Mouse (Mus musculus) MEL (cell line): ENCODE measurements at regions not wholly inside any gene's neighbourhood (a gene's known extent, or its start where the extent isn't known, plus 50 kb on each side); places are given as distances from the start of the nearest gene placed in this dataset.

Experiments used
- DNase-seq: peaks from one replicate; pipeline ENCODE4 v3.0.0; 2011; ENCODE audit warnings: low read depth, low spot score
- H3K27ac ChIP-seq: 2 replicates; pipeline ENCODE4 v1.5.1; 2012; ENCODE audit warnings: low read depth, mild to moderate bottlenecking, control low read depth, low read length, moderate library complexity; ENCODE audit not compliant: control insufficient read depth
- H3K27me3 ChIP-seq, 2 experiments: fragments of 150-350 bp in 1 of 2; sonication (generic) in 1 of 2; 2 replicates each; pipeline ENCODE4 v1.6.1; 2012; ENCODE audit warnings: low read length in 2 of 2, mild to moderate bottlenecking in 2 of 2, improper control_type of control experiment in 1 of 2, moderate library complexity in 1 of 2; ENCODE audit not compliant: insufficient read depth in 2 of 2, control insufficient read depth in 1 of 2
- H3K36me3 ChIP-seq, 2 experiments: 2 replicates each; pipeline ENCODE4 v1.6.1; 2012 to 2014; ENCODE audit warnings: low read length in 2 of 2, improper control_type of control experiment in 1 of 2, inconsistent platforms in 1 of 2, mild to moderate bottlenecking in 1 of 2; ENCODE audit not compliant: insufficient read depth in 2 of 2, control insufficient read depth in 1 of 2
- H3K4me1 ChIP-seq, 2 experiments: fragments of 150-350 bp in 1 of 2; sonication (generic) in 1 of 2; 2 replicates each; pipeline ENCODE4 v1.6.1; 2012; ENCODE audit warnings: low read length in 2 of 2, improper control_type of control experiment in 1 of 2, mild to moderate bottlenecking in 1 of 2; ENCODE audit not compliant: insufficient read depth in 2 of 2, control insufficient read depth in 1 of 2
- H3K4me3 ChIP-seq, 2 experiments: fragments of 150-350 bp in 1 of 2; sonication (generic) in 1 of 2; 2 replicates each; pipeline ENCODE4 v1.5.1; 2012; ENCODE audit warnings: low read depth in 2 of 2, low read length in 2 of 2, mild to moderate bottlenecking in 2 of 2, moderate library complexity in 2 of 2, control low read depth in 1 of 2, improper control_type of control experiment in 1 of 2; ENCODE audit not compliant: control insufficient read depth in 1 of 2, insufficient read depth in 1 of 2
- H3K79me2 ChIP-seq: 2 replicates; pipeline ENCODE4 v1.6.1; 2012; ENCODE audit warnings: mild to moderate bottlenecking, low read length, moderate library complexity; ENCODE audit not compliant: control insufficient read depth, poor library complexity, insufficient read depth
- H3K9ac ChIP-seq: 2 replicates; pipeline ENCODE4 v1.6.1; 2012; ENCODE audit warnings: low read depth, mild to moderate bottlenecking, control low read depth, low read length, moderate library complexity; ENCODE audit not compliant: control insufficient read depth, poor library complexity, severe bottlenecking
- H3K9me3 ChIP-seq: fragments of 150-350 bp; sonication (generic); replicated peaks from 2 replicates; pipeline ENCODE4 v1.6.1; 2012; ENCODE audit warnings: mild to moderate bottlenecking, low read length, improper control_type of control experiment, moderate library complexity; ENCODE audit not compliant: insufficient read depth
- CHD1 ChIP-seq: IDR thresholded peaks from 2 replicates; pipeline ENCODE4 v1.6.1; 2012; ENCODE audit warnings: low read depth, mild to moderate bottlenecking, inconsistent platforms, low read length, improper control_type of control experiment
- CTCF ChIP-seq, 3 experiments: IDR thresholded peaks in 2 of 3; conservative IDR thresholded peaks in 1 of 3; 2 replicates each; pipeline ENCODE4 v1.5.1; 2011 to 2012; ENCODE audit warnings: low read length in 3 of 3, low read depth in 2 of 3, mild to moderate bottlenecking in 2 of 3, improper control_type of control experiment in 1 of 3, inconsistent platforms in 1 of 3, mixed read lengths in 1 of 3, moderate library complexity in 1 of 3; ENCODE audit not compliant: control insufficient read depth in 1 of 3, insufficient read depth in 1 of 3, poor library complexity in 1 of 3, severe bottlenecking in 1 of 3
- ELF1 ChIP-seq: IDR thresholded peaks from 2 replicates; pipeline ENCODE4 v1.6.1; 2014; ENCODE audit warnings: low read depth, mild to moderate bottlenecking, inconsistent platforms, low read length, improper control_type of control experiment, moderate library complexity
- EP300 ChIP-seq, 2 experiments: IDR thresholded peaks; 2 replicates each; pipeline ENCODE4 v1.6.1; 2011; ENCODE audit warnings: improper control_type of control experiment in 2 of 2, low read length in 2 of 2, low read depth in 1 of 2, mild to moderate bottlenecking in 1 of 2
- GABPA ChIP-seq: IDR thresholded peaks from 2 replicates; pipeline ENCODE4 v1.6.1; 2012; ENCODE audit warnings: low read depth, mild to moderate bottlenecking, inconsistent platforms, low read length, improper control_type of control experiment, moderate library complexity
- HCFC1 ChIP-seq: IDR thresholded peaks from 2 replicates; pipeline ENCODE4 v1.6.1; 2012; ENCODE audit warnings: low read depth, mild to moderate bottlenecking, inconsistent platforms, low read length, improper control_type of control experiment, moderate library complexity
- JUND ChIP-seq: IDR thresholded peaks from 2 replicates; pipeline ENCODE4 v1.6.1; 2011; ENCODE audit warnings: low read depth, mild to moderate bottlenecking, improper control_type of control experiment, low read length
- MAZ ChIP-seq: IDR thresholded peaks from 2 replicates; pipeline ENCODE4 v1.6.1; 2012; ENCODE audit warnings: low read depth, mild to moderate bottlenecking, inconsistent platforms, low read length, improper control_type of control experiment
- MEF2A ChIP-seq: IDR thresholded peaks from 2 replicates; pipeline ENCODE4 v1.6.1; 2014; ENCODE audit warnings: low read depth, mild to moderate bottlenecking, inconsistent platforms, low read length, improper control_type of control experiment; ENCODE audit not compliant: poor library complexity, insufficient replicate concordance, severe bottlenecking; ENCODE audit errors: extremely low read depth
- MXI1 ChIP-seq: IDR thresholded peaks from 2 replicates; pipeline ENCODE4 v1.6.1; 2011; ENCODE audit warnings: mild to moderate bottlenecking, low read depth, low read length, improper control_type of control experiment
- NRF1 ChIP-seq: IDR thresholded peaks from 2 replicates; pipeline ENCODE4 v1.6.1; 2014; ENCODE audit warnings: low read depth, mild to moderate bottlenecking, inconsistent platforms, low read length, improper control_type of control experiment, moderate library complexity; ENCODE audit not compliant: poor library complexity, insufficient read depth, severe bottlenecking
- POLR2A ChIP-seq, 2 experiments: IDR thresholded peaks; 2 replicates each; pipeline ENCODE4 v1.6.1; 2011 to 2012; ENCODE audit warnings: low read length in 2 of 2, mild to moderate bottlenecking in 2 of 2, control low read depth in 1 of 2, improper control_type of control experiment in 1 of 2, low read depth in 1 of 2, moderate library complexity in 1 of 2; ENCODE audit not compliant: control insufficient read depth in 1 of 2, insufficient read depth in 1 of 2, poor library complexity in 1 of 2
- SMC3 ChIP-seq: IDR thresholded peaks from 2 replicates; pipeline ENCODE4 v1.6.1; 2011; ENCODE audit warnings: low read depth, low read length, improper control_type of control experiment
- TBP ChIP-seq: IDR thresholded peaks from 2 replicates; pipeline ENCODE4 v1.8.0; 2011; ENCODE audit warnings: low read depth, low read length, improper control_type of control experiment
- USF1 ChIP-seq: IDR thresholded peaks from 2 replicates; pipeline ENCODE4 v1.6.1; 2014; ENCODE audit warnings: low read depth, mild to moderate bottlenecking, inconsistent platforms, low read length, improper control_type of control experiment, moderate library complexity
- ZC3H11A ChIP-seq: IDR thresholded peaks from 2 replicates; pipeline ENCODE4 v1.6.1; 2012; ENCODE audit warnings: low read depth, mild to moderate bottlenecking, inconsistent platforms, low read length, improper control_type of control experiment
- ZNF384 ChIP-seq: IDR thresholded peaks from 2 replicates; pipeline ENCODE4 v1.6.1; 2012; ENCODE audit warnings: low read depth, mild to moderate bottlenecking, inconsistent platforms, low read length, improper control_type of control experiment

- Histone ChIP-seq H3K27me3 (no peaks in the 10 kb centered on the region), H3K27ac (no peak overlapping the region), H3K4me3 (no peak overlapping the region), H3K4me1 (no peaks in the 10 kb centered on the region), H3K79me2 (no peaks in the 10 kb centered on the region), H3K9me3 (no peaks in the 10 kb centered on the region), H3K36me3 (no peaks in the 10 kb centered on the region), H3K9ac (no peak overlapping the region)
- DNase-seq = no peak
- TF ChIP-seq MAZ (no peak), MEF2A (no peak), TBP (no peak), CHD1 (no peak), EP300 (IDR thresholded peaks at IDR 0.05; ENCODE audit: low read depth in 1 of 2, low read length in 2 of 2) (no peak), MXI1 (no peak), HCFC1 (no peak), JUND (no peak), USF1 (no peak), ZNF384 (no peak)
These were observed 239.1 kb upstream of the Map3k1 start for GRCm38 (mm10) chr13:112047874-112048273.

GRCm38 (mm10) chr13:112048327-112048726 is 239.5 kb upstream of the Map3k1 start:
- TF ChIP-seq NRF1 (no peak), MAZ (no peak), ELF1 (no peak), CHD1 (no peak), SMC3 (no peak), ZNF384 (no peak), POLR2A (IDR thresholded peaks at IDR 0.05; ENCODE audit: control insufficient read depth in 1 of 2, insufficient read depth in 1 of 2, low read depth in 1 of 2, low read length in 2 of 2, poor library complexity in 1 of 2) (no peak), CTCF (IDR thresholded peaks at IDR 0.05 in 2 of 3, conservative IDR thresholded peaks at IDR 0.05 in 1 of 3; ENCODE audit: control insufficient read depth in 1 of 3, insufficient read depth in 1 of 3, low read depth in 2 of 3, low read length in 3 of 3, poor library complexity in 1 of 3, severe bottlenecking in 1 of 3) (no peak), ZC3H11A (no peak), GABPA (no peak)
- TF ChIP-seq, all 39 proteins: peak for 0
- Histone ChIP-seq H3K9ac (no peak overlapping the region), H3K27ac (no peak overlapping the region), H3K9me3 (no peaks in the 10 kb centered on the region), H3K4me3 (no peak overlapping the region), H3K27me3 (no peaks in the 10 kb centered on the region), H3K36me3 (no peaks in the 10 kb centered on the region), H3K4me1 (no peaks in the 10 kb centered on the region), H3K79me2 (no peaks in the 10 kb centered on the region)
- DNase-seq = no peak
